16 mouse cellular contexts compared by ENCODE assay signal in genomic region chr3:52929827-52930605, GRCm38 (mm10).
A peak's percentile ranks its signal among the peaks of the same experiment; 100 is the strongest.
DNase-seq lines count a peak whose midpoint lies in the region; ATAC-seq and TF ChIP-seq lines count a peak whose summit lies in the region.
"Had no signal": no experiment of that assay in that cellular context is flagged by ENCODE, and none has a peak within 500 bp of the region (broad histone marks: within the 10 kb centered on the region; RNA-seq: fewer than 3 reads in every experiment).

No protein-coding gene starts in this region.

- H3K36me3 ChIP-seq in midbrain, postnatal 0 days (ENCODE audit: insufficient read depth, low read length): no peaks in the 10 kb centered on the region

- no peak overlapping the region for H3K27ac ChIP-seq in midbrain, postnatal 0 days (ENCODE audit: low read depth, low read length)
- H3K27ac ChIP-seq: forebrain, embryonic 13.5 days; kidney, postnatal 0 days had no signal

- no peaks in the 10 kb centered on the region for H3K4me1 ChIP-seq in midbrain, postnatal 0 days (ENCODE audit: insufficient read depth, low read length)

- H3K9me3 ChIP-seq in midbrain, postnatal 0 days (ENCODE audit: low read length): no peaks in the 10 kb centered on the region
- H3K9me3 ChIP-seq: forebrain, embryonic 13.5 days had no signal

- H3K4me3 ChIP-seq in midbrain, postnatal 0 days (ENCODE audit: low read depth, low read length): no peak overlapping the region
- H3K4me3 ChIP-seq: forebrain, embryonic 13.5 days had no signal

- TF ChIP-seq CTCF in midbrain, postnatal 0 days (IDR thresholded peaks at IDR 0.05): no peak

- peak; percentile 86 for ATAC-seq in CD4-positive, CD25-positive, alpha-beta regulatory T cell, adult 4 months
- peak; percentile 60 to 65; a peak in 3 of 4 replicates for ATAC-seq in hematopoietic stem cell, adult 5-6 weeks (replicated peaks in 1 of 2; ENCODE audit: insufficient read depth in 1 of 2, low FRiP score in 2 of 2, low TSS enrichment in 1 of 2, low read depth in 1 of 2, poor library complexity in 2 of 2, severe bottlenecking in 2 of 2)
- no peak for ATAC-seq in midbrain, postnatal 0 days (ENCODE audit: low FRiP score)
- ATAC-seq: forebrain, embryonic 13.5 days had no signal

- no peaks in the 10 kb centered on the region for H3K27me3 ChIP-seq in midbrain, postnatal 0 days (ENCODE audit: insufficient read depth, low read length)
- H3K27me3 ChIP-seq: forebrain, embryonic 13.5 days had no signal

- 83% methylated on average over 13 of the region's 13 CpGs for WGBS in midbrain, postnatal 0 days

- H3K4me2 ChIP-seq in midbrain, postnatal 0 days (ENCODE audit: low read depth, low read length, poor library complexity, severe bottlenecking): no peak overlapping the region
- H3K4me2 ChIP-seq: forebrain, embryonic 13.5 days had no signal

- DNase-seq in 416B (ENCODE audit: low read depth): peak; percentile 72
- peak; percentile 55 for DNase-seq in natural killer cell, adult 2 months (ENCODE audit: low spot score in 2 of 2)
- DNase-seq in embryo, embryonic 10 days (ENCODE audit: low spot score): no peak
- DNase-seq in embryo, embryonic 11 days: no peak
- DNase-seq in midbrain, postnatal 0 days (ENCODE audit: low spot score): no peak
- no peak for DNase-seq in spleen, adult 12 weeks (ENCODE audit: low spot score)
- DNase-seq: cerebellum, adult 11 months; heart, postnatal 14 days; layer of hippocampus, adult 9-11 months; liver; lung, adult 18-20 months; right cerebral cortex, adult 18-20 months had no signal

- H3K9ac ChIP-seq in midbrain, postnatal 0 days (replicated peaks; ENCODE audit: low read length, poor library complexity, severe bottlenecking): no peak overlapping the region
- H3K9ac ChIP-seq: forebrain, embryonic 13.5 days had no signal

Comparison
In these comparisons a context has a peak if more than half of its experiments do, and no peak if none do; other contexts are left out.
1. DNase-seq: peak in 416B (single experiment) and natural killer cell, adult 2 months (2 of 2); none in embryo, embryonic 10 days (single experiment), embryo, embryonic 11 days (single experiment), midbrain, postnatal 0 days (single experiment) and spleen, adult 12 weeks (single experiment).